Mouse (Mus musculus) mesoderm, embryonic 11.5 days (tissue): ENCODE measurements at regions not wholly inside any gene's neighbourhood (a gene's known extent, or its start where the extent isn't known, plus 50 kb on each side); places are given as distances from the start of the nearest gene placed in this dataset.

Experiments
- DNase-seq: peaks from one replicate; pipeline ENCODE4 v3.0.0-alpha.2; 2012; ENCODE audit warnings: low read depth, low spot score

DNA sequence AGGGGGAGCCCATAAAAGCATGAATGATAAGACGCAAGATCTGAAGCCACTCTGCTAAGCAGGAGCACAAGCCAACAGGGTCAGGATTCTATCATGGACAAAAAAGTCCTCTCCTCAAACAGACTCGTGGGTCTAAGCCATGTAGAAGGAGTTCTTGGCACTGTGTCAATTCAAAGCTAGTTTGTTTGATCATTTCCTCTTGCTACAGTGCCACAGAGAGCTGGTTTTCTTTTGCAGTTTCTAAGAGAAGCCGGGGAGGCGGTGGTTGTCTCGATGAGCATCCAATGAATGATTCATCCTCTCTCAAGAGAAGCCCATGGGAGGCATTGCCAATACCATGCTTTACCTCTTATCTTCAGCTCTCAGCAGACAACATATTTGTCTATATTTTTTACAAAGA is 284.6 kb upstream of the Noct start:
- no peak for DNase-seq

DNA sequence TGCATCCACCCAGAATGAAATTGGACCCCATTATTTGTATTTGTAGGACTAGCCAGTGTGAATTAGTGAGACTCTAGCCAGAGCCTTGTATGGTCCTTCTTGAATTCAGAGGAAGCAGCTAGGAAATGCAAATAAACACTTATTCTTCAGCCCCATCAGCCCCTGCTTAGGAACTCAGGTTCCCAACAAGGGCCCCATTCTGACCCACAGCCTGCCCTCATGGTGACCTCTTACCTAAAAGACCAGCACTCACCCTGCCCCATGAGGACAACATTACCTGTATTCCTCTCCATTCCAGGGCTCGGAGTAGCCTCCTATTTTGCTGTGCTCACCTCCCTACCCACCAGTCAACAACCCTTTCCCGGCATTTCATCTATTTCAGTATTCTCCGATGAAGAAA is 283.6 kb upstream of the Noct start:
- DNase-seq, result no peak

DNA sequence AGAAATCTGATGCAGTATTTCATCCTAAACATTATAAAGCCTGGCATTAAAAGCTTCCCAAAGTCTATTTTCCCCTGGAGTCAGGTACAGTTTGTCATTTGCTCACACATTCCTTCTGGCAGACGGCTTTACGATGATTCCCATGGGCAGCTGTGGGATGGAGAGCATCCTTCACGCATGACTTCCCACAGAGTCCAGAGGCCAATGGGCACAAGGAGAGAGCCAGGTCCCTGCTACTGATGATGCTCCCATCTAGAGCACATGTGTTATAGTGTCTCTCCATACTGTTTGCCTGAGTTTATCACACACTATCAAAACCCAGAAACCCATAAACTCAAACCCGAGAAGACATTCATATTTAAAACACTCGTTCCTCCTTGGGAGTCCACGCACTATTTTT is 270.8 kb upstream of the Noct start:
- DNase-seq, result peak; percentile 50

DNA sequence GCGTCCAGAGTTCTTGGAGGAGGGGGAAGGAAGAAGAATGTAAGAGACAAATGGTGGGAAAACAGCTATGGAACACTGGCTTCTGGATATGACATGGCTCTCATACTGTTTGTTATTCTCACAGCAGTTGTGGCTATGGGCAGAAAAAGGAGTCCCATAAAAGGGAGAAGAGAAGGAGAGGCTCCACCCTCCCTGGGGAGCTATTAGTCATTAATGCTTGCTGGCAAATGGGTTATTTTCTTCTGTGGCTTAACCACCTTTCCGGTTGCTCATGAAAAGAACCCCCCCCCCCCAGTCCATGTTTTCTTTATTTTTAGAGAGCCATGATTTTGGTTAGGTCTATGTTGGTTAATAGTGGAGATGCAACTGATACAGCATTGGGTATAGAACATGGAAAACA is 253.9 kb upstream of the Noct start:
- no peak for DNase-seq

DNA sequence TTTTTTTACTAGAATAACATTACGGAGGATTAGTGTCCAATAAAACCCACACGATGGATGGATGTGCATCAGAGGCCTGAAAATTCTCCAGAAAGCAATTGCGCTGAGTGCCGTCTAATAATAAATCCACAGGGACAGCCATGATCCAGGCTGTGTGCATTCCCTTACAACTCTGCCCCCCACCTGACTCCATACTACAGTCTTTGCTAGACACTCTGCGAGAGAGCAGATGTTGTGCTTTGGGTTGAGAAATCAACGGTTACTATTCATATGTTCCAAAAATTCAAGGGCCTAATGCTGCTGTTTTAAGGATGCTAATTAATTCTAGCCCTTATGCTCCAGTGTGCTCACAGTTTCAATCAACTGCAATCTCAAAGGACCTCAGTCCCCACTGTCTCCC is 251.2 kb upstream of the Noct start:
- peak; percentile 16 for DNase-seq

DNA sequence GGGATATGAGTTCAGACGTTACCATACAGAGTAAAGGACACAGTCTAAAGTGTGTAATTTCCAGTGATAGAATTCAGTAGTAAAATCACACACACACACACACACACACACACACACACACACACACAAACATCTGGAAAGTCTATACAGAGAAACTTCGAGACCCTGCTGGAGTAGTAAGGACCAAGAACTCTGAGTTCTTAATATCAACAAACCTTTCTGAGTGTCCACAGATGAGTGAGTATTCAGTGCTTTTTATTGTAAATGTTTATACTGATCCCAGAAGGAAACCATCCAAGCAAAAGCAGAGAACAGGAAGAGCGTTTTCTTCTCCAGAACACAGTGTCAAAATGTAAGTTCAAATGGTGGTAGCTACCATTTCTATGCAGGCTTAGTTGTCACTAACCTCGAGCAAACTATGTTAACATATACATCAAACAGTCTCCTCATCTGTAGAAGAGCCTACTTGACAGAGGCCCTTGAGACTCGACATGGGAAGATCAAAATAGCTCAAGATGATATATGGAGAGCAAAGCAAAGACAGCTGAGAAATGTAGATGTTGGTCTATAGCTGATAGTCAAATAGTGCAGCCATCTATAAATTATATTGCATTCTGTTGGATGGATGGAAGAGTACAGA is 248.0 kb upstream of the Noct start:
- DNase-seq, result no peak

DNA sequence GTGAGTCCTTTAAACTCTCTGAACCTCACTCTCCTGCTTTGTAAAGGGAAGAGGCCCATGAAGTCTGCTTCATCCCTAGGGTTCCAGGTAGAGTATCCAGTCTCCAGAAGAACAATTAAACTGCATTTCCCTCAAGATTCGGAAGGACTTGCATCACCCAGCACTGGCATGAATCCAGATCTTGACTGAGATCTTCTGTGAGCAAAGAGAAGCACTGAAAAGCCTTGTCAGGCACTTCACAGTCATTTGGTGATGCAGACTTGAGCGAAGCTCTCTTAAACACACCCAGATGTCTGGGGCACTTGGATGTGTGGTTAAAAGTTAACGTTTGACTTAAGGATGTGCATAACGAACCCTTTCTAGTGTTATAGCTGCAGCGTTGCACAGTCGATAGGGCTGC is 247.4 kb upstream of the Noct start:
- no peak for DNase-seq

DNA sequence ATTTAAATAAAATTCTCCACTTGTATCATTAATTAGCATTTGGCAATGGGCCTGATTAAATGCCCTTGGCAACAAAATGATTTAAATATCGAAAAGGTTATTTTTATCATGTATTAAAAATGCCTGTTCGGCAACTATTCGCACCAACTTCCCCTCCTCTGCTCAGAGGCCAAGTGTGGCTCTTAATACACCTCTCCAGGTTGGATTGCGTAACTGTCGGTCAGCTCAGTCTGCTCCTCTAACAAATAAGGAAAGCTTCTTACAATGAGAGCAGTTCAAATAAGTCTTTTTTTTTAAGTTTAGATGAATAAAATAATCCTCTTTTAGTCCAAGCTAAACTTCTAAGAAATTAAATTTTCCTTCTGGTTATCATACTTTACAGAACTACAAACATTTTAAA is 245.6 kb upstream of the Noct start:
- no peak for DNase-seq

DNA sequence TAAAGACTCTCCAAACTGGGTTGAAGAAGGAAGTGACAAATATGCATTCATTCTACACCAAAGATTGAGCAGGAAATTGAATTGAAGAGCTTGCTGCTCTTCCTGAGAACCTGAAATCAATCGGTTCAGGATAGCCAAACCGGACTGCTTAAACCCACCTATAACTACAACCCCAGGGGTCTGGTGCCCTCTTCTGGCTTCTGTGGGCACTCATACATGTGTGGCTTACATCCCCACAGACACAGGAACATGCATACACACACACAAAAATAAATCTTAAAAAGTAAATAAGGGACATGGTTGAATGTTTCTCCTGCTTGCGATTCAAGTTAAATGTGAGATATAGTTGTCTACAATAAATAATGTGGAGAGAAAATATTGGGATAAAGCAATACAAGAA is 244.7 kb upstream of the Noct start:
- no peak for DNase-seq

DNA sequence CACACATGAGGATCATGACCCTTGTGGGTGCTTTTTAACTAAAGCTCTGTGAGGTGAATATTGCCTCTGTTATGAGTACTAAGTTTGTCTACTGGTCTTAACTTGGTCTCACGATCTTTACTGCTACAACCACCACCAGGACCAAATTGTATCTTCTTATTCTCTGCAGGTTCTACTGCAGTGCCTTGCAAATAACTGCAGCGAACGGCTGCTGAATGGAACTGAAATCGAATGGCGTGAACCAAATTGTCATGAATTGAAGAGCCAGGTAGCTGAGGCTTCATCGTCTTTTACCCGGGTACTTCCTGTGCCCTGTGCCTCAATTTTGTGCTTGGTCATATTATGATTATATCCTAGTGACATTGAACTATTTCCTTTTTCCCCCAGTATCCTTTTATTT is 242.5 kb upstream of the Noct start:
- DNase-seq, result no peak

DNA sequence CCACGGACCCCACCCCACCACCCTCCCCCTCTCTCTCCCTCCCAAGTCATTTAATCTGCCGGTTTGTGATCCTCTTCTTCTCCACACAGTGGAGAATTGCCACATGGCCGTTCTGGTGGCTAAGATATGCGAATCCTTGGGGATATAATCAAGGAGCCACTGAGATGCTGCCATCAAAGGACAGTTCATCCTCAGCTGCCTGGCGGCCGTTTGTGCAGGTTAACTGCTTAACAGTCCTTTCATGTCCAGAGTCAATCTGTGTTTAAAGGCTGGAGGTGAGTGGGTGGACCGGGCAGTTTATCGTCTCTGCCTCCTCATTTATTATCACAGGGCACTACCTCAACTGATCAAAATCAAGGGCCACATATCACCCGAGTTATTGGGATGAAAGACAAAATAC is 241.6 kb upstream of the Noct start:
- peak; percentile 35 for DNase-seq

DNA sequence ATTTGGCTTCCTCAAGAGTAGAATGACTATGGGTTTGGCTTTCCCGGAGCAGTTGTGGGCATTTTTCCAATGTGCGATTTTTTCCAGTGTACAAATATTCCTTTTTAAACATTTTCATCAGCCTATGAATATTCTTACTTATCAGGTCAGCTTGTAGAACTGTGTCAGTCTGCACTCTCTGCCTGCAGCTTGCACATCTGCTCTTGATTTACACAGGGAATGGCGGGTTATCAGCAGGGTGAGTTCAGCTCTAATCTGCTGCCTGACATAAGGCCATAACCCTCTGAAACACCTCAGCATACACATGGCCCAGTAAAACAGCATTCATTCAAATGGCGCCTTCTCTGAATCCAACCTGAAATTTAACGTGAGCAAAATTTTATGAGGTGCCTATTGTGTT is 241.1 kb upstream of the Noct start:
- peak; percentile 38 for DNase-seq

DNA sequence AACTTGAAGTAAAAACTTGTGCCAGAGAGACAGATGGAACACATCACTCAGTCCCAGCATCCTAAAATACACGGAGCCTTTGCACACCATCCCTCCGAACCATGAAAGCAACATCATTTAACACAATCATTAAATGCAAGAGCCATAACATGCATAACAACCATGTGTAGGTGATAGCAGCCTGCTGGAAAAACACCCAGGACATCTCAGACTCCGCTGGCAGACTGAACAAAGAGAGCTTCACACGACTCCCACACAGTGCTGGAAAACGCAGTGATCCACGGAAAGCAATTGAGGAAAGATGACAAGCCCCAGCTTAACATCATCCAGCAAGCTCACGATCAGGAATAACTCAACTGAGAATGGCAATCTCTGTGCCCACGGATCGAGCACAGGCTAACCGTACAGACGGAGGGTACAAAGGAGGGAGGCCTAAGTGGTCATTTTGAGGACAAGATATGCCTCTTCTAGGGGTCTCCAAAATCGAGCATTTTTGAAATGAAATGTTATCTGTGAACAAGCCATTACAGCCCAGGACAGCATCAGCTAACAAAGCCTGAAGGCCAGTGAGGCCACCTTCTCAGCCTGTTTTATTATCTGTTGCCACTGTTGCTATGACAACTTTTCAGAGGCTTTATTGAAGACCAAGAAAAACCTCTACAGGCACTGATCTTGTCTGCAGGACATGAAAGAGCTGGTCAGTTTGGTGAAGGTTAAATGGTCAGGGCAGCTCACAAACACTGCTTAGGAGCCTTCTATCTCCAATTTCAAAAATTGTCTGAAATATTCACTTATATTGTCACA is 240.1 kb upstream of the Noct start:
- DNase-seq, result peak; percentile 21

DNA sequence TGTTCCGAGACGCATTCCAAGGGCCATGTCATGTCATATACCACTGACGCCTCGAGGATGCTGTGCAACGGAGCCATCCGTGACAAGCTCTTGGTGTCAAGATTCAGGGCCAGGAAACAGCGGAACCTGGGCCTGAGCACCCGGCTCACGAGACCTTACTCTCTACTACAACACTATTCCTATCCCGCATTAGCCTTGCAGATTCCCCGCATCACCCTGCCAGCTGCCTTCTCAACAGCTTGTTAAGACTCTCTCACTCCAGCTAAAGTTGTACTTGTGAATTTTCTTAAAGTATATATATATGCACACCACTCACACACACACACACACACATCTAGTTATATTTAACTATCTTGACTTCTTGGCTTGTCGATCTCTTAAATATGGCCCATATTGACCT is 236.4 kb upstream of the Noct start:
- no peak for DNase-seq

DNA sequence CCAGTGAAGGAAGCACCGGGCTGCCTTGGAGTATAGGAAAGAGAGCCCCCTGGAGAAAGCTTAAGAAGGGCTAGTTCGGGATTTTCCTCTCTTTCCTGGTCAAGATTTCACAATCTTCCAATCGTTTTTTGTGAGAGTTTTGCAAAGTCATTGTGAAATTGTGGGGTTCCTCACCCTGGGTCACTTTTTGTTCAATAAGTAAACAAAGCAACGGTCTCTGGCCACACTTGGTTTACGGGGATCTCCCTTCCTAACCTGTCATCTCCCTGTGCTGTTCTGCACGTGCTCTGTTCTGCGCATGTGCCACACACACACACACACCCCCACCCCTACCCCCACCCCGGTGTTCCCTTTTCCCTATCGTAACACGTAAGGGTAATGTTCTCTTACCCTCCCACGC is 233.4 kb upstream of the Noct start:
- no peak for DNase-seq

DNA sequence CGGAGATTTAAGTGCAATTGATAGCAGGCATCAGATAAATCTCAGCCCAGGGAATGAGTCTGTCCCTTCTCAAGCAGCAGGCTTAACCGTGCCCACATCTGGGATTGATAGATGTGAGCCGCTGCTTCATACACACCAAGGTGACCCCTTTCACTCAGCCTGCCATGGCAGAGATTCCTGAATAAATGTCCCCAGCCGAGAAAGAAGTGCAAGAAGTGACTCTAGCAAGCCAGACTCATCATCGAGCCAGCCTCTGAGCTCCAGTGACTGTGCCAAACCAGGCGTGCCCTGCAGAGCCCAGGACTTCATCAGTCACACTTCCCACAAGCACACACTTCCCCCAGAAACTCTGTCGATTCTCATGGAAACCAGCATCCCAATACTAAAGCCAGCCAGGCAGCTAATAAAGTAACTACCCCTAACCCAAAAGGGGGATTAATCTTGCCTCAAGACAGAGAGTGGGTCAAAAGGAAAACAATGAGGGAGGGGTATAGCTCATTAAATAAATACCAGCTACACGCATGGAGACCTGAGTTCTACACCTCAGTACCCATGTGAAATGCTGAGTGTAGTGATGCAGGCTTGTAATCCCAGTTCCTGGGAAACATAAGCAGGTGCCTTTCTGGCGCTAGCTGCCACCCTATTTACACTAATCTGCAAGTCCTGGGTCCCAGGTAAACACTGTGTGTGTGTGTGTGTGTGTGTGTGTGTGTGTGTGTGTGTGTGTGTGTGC is 231.5 kb upstream of the Noct start:
- peak; percentile 61 for DNase-seq

DNA sequence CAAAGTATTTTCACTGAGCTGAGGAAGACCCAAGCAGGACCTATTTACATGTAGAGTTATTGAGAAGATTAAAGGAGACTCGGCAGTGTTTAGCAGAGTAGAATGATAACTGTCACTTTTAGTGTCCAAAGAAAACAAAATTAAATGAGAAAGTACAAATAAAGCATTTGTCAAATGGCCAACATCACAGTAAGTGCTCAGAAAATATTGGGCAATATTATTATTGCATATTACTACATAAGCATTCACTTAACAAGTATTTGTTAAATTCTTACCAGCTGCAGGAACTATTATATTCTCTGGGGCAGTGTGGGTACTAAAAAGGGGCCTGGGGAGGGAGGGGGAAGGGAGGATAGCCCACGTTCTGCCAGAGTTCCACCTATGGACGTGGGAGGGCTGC is 224.5 kb upstream of the Noct start:
- DNase-seq, result no peak

DNA sequence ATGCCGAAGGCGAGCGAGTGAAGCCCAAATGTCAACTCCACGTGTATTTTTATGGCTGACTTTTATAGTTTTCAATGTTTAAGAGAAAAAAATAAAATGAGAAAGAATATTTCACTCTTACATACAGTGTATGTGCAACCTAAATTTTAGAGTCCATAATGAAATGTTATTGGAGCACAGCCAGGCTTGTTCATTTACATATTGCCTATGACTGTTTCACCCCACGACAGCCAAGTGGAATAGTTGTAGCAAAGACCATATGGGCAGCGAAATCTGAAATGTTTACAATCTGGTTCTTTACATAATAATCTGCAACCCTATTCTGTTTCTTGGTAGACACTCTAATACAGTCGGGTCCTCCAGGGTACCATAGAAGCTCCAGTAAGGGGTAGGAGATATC is 223.3 kb upstream of the Noct start:
- DNase-seq, result no peak

DNA sequence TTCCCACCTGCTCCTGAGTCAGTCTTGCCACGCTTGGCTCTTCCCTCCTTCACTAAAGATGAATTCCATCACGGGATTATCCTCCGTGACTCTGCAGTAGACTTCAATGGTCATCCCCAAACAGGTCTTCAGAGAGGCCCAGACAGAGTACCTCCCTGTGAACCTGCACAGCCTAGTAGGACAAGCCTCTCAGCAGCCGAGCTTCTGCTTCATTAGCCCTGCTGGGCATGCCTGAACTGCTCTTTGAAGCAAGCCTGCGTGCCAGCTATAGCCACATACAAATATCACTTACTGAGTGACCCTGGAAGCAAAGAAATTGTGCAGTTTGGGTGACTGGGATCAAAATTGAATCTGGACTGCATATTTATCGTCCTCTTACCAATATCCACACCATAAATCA is 221.6 kb upstream of the Noct start:
- DNase-seq, result no peak

DNA sequence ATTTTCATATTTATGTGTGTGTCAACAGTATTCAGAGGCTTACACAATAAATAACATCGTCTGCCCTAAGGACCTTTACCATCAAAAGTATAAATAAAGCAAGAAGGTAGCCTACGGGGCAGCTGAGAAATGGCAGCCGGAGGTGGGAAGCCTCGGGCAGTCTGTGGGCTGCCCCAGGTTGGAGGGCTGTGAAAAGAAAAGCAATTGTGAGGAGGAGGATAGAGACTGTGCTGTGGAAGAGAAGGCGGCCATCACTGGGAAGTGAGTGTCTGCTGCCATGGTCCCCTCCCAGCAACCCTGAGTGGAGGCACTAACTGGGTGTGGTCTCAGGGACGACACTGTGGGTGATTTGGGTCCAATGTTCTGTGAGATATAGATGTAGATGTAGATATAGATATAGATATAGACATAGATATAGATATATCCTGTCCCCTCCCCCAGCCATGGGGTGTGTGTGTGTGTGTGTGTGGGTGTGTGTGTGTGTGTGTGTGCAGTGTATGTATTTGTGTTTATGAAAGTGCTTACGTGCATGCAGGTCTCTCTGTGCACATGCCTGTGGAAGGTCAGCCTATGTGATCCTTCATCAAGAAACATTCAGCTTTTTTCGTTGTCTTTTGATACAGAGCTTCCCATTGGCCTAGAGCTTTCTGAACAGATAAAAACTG is 220.6 kb upstream of the Noct start:
- DNase-seq, result no peak

DNA sequence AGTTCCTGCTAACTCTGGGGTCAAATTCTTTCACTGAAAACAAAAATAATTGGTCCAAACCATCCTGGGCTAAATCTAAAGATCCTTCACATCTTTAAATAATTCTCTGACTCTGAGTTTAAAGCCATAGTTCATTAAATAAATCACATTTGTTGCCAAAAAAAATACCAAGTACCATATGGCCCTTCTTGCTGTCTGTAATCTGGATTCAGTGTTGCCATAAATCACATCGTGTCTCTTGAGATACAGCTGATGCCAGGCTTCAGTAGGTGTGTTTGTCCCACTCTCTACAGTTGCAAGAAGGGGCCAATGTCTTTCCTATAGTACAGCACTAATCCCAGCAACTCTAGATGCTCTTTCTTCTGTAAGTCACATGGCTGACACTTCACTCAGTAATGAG is 220.0 kb upstream of the Noct start:
- peak; percentile 48 for DNase-seq

DNA sequence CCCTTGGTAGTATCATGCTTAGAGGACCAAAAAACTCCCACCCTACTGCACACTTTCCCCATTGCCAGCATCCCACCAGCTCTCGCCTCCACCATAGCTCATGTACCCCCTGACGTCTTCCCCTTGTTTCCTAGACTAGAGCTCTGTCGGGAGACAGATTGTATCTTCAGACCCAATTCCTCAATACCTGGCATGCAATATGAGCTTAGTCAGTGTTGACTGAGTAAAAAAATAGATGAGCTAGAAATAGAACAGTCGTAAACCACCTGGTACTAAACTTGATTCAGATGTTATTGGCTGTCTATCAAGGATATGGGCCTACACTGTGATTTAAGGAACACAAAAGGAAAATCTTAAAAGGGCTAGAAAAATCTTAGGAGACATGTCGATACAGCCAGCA is 215.1 kb upstream of the Noct start:
- no peak for DNase-seq
